Mouse (Mus musculus): Measurements from ENCODE around the gene Apex1. TPM values are rescaled to one million over a fixed set of nuclear protein-coding genes. Genes with fewer than 3 reads are reported as not detected.
"Not testable (repeated sequence)": the region's sequence is repeated elsewhere in the genome, so short reads cannot be mapped to it uniquely, and the experiment has no call there.

Gene Apex1
- polyA plus RNA-seq, 1 experiment from 2014 or later: 219 TPM

- ATAC-seq (ENCODE audit: low read depth): peak; percentile 45; the same call in 1 of the 2 replicates
- H3K27me3 ChIP-seq; H3K4me2 ChIP-seq; H3K4me1 ChIP-seq (replicated peaks); H3K27ac ChIP-seq (replicated peaks); H3K9me3 ChIP-seq; H3K9ac ChIP-seq; H3K36me3 ChIP-seq; H3K4me3 ChIP-seq: not testable (repeated sequence)
- WGBS: 82% methylated on average over 6 of the region's 6 CpGs
Observed at GRCm38 (mm10) chr14:50956724-50957123, 32.0 kb downstream of the Apex1 start.

DNA sequence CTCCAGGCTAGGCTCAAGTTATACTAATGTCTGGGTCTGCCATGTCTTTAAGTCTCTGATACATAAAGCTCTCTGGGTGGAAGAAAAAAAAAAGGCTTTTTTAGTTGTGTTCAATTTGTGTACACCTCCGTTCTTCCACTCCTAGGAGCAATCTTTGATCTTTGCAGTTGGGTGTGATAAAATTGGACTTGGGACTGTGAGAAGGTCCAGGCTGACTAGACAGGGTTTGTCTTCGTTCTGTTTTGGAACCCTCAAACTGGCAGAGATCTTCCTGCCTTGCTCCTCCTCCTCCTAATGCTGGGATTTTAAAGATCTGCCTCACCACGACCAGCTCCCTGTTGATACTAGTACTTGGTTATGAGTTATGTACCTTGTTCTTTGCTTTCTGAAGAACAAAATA lies 32.4 kb downstream of the Apex1 start:
- not testable (repeated sequence) for H3K9me3 ChIP-seq; ATAC-seq (ENCODE audit: low read depth); H3K4me2 ChIP-seq; H3K27ac ChIP-seq (replicated peaks); H3K36me3 ChIP-seq; H3K4me3 ChIP-seq; H3K4me1 ChIP-seq (replicated peaks); H3K9ac ChIP-seq; H3K27me3 ChIP-seq
- WGBS: 83% methylated on average over 3 of the region's 3 CpGs

DNA sequence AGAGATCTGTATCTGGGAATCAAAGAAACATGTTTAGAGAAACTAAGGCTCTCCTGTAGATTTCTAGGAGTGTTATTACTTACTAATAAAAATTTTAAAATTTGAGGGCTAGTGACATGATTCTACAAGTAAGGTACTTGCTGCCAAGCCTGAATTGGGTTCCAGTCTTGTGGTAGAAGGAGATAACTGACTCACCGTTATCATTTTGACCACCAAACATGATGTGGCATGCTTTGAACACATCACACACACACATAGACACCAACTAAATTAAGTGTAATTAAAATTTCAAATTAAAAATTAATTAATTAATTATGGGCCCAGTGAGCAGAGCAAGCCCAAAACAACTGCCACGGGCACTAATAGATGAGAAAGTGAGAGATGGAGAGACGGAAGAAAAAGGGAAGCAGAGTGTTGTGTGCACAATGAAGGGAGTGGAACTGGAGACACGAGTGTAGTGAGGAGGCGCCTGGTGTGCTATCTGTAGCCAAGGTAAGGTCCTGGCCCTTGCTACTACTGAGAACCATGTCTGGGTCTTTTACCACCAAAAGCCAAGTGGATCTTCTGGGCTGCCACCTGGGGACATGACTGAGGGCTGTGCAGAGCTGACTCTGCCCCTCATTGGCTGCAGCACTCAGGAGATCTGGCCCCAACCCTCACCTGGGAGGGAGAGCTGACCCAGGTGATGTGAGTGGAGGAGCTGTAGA lies 33.7 kb downstream of the Apex1 start:
- H3K36me3 ChIP-seq; H3K27ac ChIP-seq (replicated peaks); ATAC-seq (ENCODE audit: low read depth); H3K9ac ChIP-seq; H3K4me3 ChIP-seq; H3K4me1 ChIP-seq (replicated peaks); H3K4me2 ChIP-seq; H3K9me3 ChIP-seq; H3K27me3 ChIP-seq: not testable (repeated sequence)
- WGBS: 94% methylated on average over 5 of the region's 5 CpGs

GRCm38 (mm10) chr14:50968216-50968980 lies 43.6 kb downstream of the Apex1 start:
- H3K4me1 ChIP-seq (replicated peaks): peaks cover 16% of the 10 kb centered on the region
- no peak overlapping the region for H3K4me3 ChIP-seq
- no peak for ATAC-seq (ENCODE audit: low read depth)
- 63% methylated on average over 5 of the region's 5 CpGs for WGBS
- H3K36me3 ChIP-seq: no peaks in the 10 kb centered on the region
- no peak overlapping the region for H3K4me2 ChIP-seq
- H3K9me3 ChIP-seq: no peaks in the 10 kb centered on the region
- H3K27ac ChIP-seq (replicated peaks): no peak overlapping the region
- no peak overlapping the region for H3K9ac ChIP-seq
- no peaks in the 10 kb centered on the region for H3K27me3 ChIP-seq

- Histone ChIP-seq H3K9me3 (no peaks in the 10 kb centered on the region), H3K27ac (replicated peaks) (no peak overlapping the region), H3K9ac (no peak overlapping the region), H3K4me2 (peak overlapping the region; percentile 18; the same call in 1 of the 2 replicates), H3K4me1 (replicated peaks) (peaks cover 16% of the 10 kb centered on the region), H3K36me3 (no peaks in the 10 kb centered on the region), H3K4me3 (no peak overlapping the region), H3K27me3 (no peaks in the 10 kb centered on the region)
- 7% methylated on average over 1 of the region's 1 CpGs for WGBS
- ATAC-seq (ENCODE audit: low read depth): no peak
Observed at GRCm38 (mm10) chr14:50969041-50969440, 44.3 kb downstream of the Apex1 start.

GRCm38 (mm10) chr14:50969558-50970544 lies 45.1 kb downstream of the Apex1 start:
- peak; percentile 61; the same call in 1 of the 2 replicates for ATAC-seq (ENCODE audit: low read depth)
- WGBS: 16% methylated on average over 12 of the region's 12 CpGs
- Histone ChIP-seq H3K4me3 (no peak overlapping the region), H3K9ac (no peak overlapping the region), H3K4me1 (replicated peaks) (peaks cover 16% of the 10 kb centered on the region), H3K27ac (replicated peaks) (no peak overlapping the region), H3K9me3 (no peaks in the 10 kb centered on the region), H3K27me3 (no peaks in the 10 kb centered on the region), H3K36me3 (no peaks in the 10 kb centered on the region), H3K4me2 (peak overlapping the region; percentile 18; the same call in 1 of the 2 replicates)

DNA sequence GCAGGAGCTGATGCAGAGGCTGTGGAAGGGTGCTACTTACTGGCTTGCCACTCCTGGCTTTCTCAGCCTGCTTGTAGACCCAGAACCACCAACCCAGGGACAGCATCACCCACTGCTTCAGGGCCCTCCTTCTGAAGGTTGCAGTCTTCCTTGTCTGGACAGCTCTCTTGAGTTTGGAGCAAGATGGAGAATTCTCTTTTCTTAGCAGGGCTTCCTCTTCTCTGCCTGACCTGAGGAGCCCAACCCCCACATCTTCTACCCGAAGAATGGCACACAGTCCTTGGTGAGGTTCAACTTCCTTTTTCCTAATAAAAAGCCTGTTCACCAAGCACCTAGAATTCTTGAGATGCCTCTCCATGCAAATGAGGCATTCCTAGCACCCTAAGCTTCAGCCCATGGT lies 46.1 kb downstream of the Apex1 start:
- Histone ChIP-seq H3K9me3 (no peaks in the 10 kb centered on the region), H3K4me3 (no peak overlapping the region), H3K4me2 (no peak overlapping the region), H3K27me3 (no peaks in the 10 kb centered on the region), H3K27ac (replicated peaks) (no peak overlapping the region), H3K36me3 (no peaks in the 10 kb centered on the region), H3K4me1 (replicated peaks) (peaks cover 16% of the 10 kb centered on the region), H3K9ac (no peak overlapping the region)
- WGBS: 70% methylated on average over 1 of the region's 1 CpGs
- ATAC-seq (ENCODE audit: low read depth): no peak

DNA sequence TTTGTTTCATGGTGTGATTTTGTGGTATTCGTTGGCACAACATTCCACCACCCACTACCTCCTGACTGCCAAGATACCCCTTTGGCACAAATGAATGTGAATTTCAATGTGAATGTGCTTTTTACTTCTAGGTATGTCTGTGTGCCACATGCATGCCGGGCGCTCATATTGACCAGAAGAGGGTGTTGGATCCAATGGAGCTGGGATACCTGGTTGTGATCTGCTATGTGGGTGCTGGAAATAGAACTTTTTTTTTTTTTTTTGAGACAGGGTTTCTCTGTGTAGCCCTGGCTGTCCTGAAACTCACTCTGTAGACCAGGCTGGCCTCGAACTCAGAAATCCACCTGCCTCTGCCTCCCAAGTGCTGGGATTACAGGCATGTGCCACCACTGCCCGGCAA lies 48.3 kb downstream of the Apex1 start:
- not testable (repeated sequence) for H3K27me3 ChIP-seq; ATAC-seq (ENCODE audit: low read depth); H3K9me3 ChIP-seq; H3K4me3 ChIP-seq; H3K9ac ChIP-seq; H3K36me3 ChIP-seq; H3K4me2 ChIP-seq; H3K27ac ChIP-seq (replicated peaks)
- 96% methylated on average over 5 of the region's 5 CpGs for WGBS
- peaks cover 23% of the 10 kb centered on the region for H3K4me1 ChIP-seq (replicated peaks)

- Histone ChIP-seq H3K4me2 (no peak overlapping the region), H3K4me1 (replicated peaks) (peaks cover 20% of the 10 kb centered on the region), H3K9ac (no peak overlapping the region), H3K27ac (replicated peaks) (no peak overlapping the region), H3K4me3 (no peak overlapping the region), H3K9me3 (no peaks in the 10 kb centered on the region), H3K27me3 (no peaks in the 10 kb centered on the region), H3K36me3 (no peaks in the 10 kb centered on the region)
- WGBS: 50% methylated on average over 4 of the region's 4 CpGs
- ATAC-seq (ENCODE audit: low read depth): no peak
Observed at GRCm38 (mm10) chr14:50973700-50974099, 48.9 kb downstream of the Apex1 start.

DNA sequence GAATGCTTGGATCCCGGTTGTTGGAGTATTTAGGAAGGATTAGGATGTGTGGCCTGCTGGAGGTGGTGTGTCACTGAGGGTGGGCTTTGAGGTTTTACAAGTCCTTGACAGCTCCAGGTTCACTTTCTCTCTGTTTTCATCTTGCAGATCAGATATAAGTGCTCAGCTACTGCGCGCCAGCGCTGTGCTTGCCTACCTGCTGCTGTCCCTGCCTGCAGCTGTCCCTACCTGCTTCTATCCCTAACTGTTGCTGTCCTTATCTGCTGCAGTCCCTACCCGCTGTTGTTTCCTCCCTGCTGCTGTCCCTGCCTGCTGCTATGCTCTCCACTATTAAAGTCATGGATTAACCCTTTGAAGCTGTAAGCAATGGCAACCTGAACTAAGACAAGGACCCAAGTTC lies 50.2 kb downstream of the Apex1 start:
- Histone ChIP-seq H3K9me3 (no peaks in the 10 kb centered on the region), H3K4me2 (no peak overlapping the region), H3K9ac (no peak overlapping the region), H3K36me3 (no peaks in the 10 kb centered on the region), H3K4me1 (replicated peaks) (peaks cover 9% of the 10 kb centered on the region), H3K27me3 (no peaks in the 10 kb centered on the region), H3K4me3 (no peak overlapping the region), H3K27ac (replicated peaks) (no peak overlapping the region)
- no peak for ATAC-seq (ENCODE audit: low read depth)
- WGBS: 63% methylated on average over 5 of the region's 5 CpGs

- H3K4me3 ChIP-seq: no peak overlapping the region
- H3K36me3 ChIP-seq: no peaks in the 10 kb centered on the region
- no peak for ATAC-seq (ENCODE audit: low read depth)
- peaks cover 7% of the 10 kb centered on the region; the same call in 1 of the 2 replicates for H3K4me1 ChIP-seq (replicated peaks)
- peak overlapping the region; percentile 17; the same call in 1 of the 2 replicates for H3K4me2 ChIP-seq
- no peaks in the 10 kb centered on the region for H3K27me3 ChIP-seq
- H3K9me3 ChIP-seq: no peaks in the 10 kb centered on the region
- 20% methylated on average over 9 of the region's 9 CpGs for WGBS
- no peak overlapping the region for H3K27ac ChIP-seq (replicated peaks)
- H3K9ac ChIP-seq: no peak overlapping the region
Observed at GRCm38 (mm10) chr14:50976674-50977073, 51.9 kb downstream of the Apex1 start.
